Mouse (Mus musculus) midbrain, embryonic 14.5 days (tissue): ENCODE data around the gene Gpr162. TPM values are rescaled to one million over a fixed set of nuclear protein-coding genes. Genes with fewer than 3 reads are reported as not detected.

Experiments
- ATAC-seq: fragments of 200-750 bp; cut with Nextera tagmentation; 2 replicates; pipeline ENCODE4 v1.8.0; 2017; ENCODE audit warnings: moderate number of reproducible peaks, moderate library complexity; ENCODE audit not compliant: low FRiP score, low TSS enrichment
- DNase-seq: peaks from one replicate; pipeline ENCODE4 v3.0.0-alpha.2; 2015
- H3K27ac ChIP-seq: fragments of 300-500 bp; sonication (generic); replicated peaks from 2 replicates; pipeline ENCODE4 v1.5.1; 2014; ENCODE audit warnings: mild to moderate bottlenecking, low read depth, low read length, moderate library complexity
- H3K27me3 ChIP-seq: fragments of 300-500 bp; sonication (generic); 2 replicates; pipeline ENCODE4 v1.6.1; 2014; ENCODE audit warnings: low read length, control low read depth, mixed read lengths; ENCODE audit not compliant: control insufficient read depth, insufficient read depth
- H3K36me3 ChIP-seq: fragments of 300-500 bp; sonication (generic); 2 replicates; pipeline ENCODE4 v1.6.1; 2014; ENCODE audit warnings: low read length, control low read depth; ENCODE audit not compliant: control insufficient read depth, insufficient read depth
- H3K4me1 ChIP-seq: fragments of 300-500 bp; sonication (generic); 2 replicates; pipeline ENCODE4 v1.6.1; 2014; ENCODE audit warnings: mild to moderate bottlenecking, antibody characterized with exemption, low read length, control low read depth; ENCODE audit not compliant: control insufficient read depth, insufficient read depth
- H3K4me2 ChIP-seq: fragments of 300-500 bp; sonication (generic); 2 replicates; pipeline ENCODE4 v1.6.1; 2014; ENCODE audit warnings: mild to moderate bottlenecking, low read length, moderate library complexity
- H3K4me3 ChIP-seq: fragments of 300-500 bp; sonication (generic); replicated peaks from 2 replicates; pipeline ENCODE4 v1.5.1; 2014; ENCODE audit warnings: low read depth, low read length
- H3K9ac ChIP-seq: fragments of 300-500 bp; sonication (generic); replicated peaks from 2 replicates; pipeline ENCODE4 v1.6.1; 2014; ENCODE audit warnings: mild to moderate bottlenecking, low read length, moderate library complexity
- H3K9me3 ChIP-seq: fragments of 300-500 bp; sonication (generic); 2 replicates; pipeline ENCODE4 v1.6.1; 2016; ENCODE audit warnings: low read length, control low read depth, mixed read lengths; ENCODE audit not compliant: control insufficient read depth
- WGBS: fragments of 180-500 bp; shearing (Covaris S2); extraction: QIAGEN DNeasy Blood & Tissue Kit; methylation state at CpG from one replicate; pipeline ENCODE4 v1.1.7; 2014; 5-methylcytosine and 5-hydroxymethylcytosine counted together
- polyA plus RNA-seq: library from polyadenylated mRNA; unstranded; fragments of >200 nt; fragmentation: Nextera tagmentation; extraction: Ambion mirVana; gene quantifications from 2 replicates; pipeline ENCODE4 v1.2.1, GENCODE M21; 2014

The Gpr162 gene
- polyA plus RNA-seq, 1 experiment from 2014 or later = 14.7 TPM

- Histone ChIP-seq H3K4me2 (no peak within 1 kb of the TSS), H3K27me3 (no peaks in the 10 kb centered on the region)
- no peak for ATAC-seq
These were observed 24.2 kb upstream of the Gpr162 start, which contains the start of gene Cd4 for GRCm38 (mm10) chr6:124887986-124888385. Cd4 (minus strand) TSS chr6:124888221.

GRCm38 (mm10) chr6:124885956-124886381 is 22.2 kb upstream of the Gpr162 start:
- Histone ChIP-seq H3K27ac (no peak overlapping the region), H3K4me3 (no peak overlapping the region), H3K9me3 (no peaks in the 10 kb centered on the region; the same call in 1 of the 2 replicates), H3K9ac (no peak overlapping the region), H3K4me2 (no peak overlapping the region), H3K27me3 (no peaks in the 10 kb centered on the region), H3K36me3 (no peaks in the 10 kb centered on the region), H3K4me1 (no peaks in the 10 kb centered on the region)
- WGBS = 94% methylated on average over 8 of the region's 8 CpGs
- no peak for ATAC-seq
- DNase-seq = no peak

More at GRCm38 (mm10) chr6:124887986-124888385, 24.2 kb upstream of the Gpr162 start, which contains the start of gene Cd4:
- 91% methylated on average over 9 of the region's 9 CpGs for WGBS
- Histone ChIP-seq H3K27ac (no peak within 1 kb of the TSS), H3K4me3 (no peak within 1 kb of the TSS), H3K4me1 (no peaks in the 10 kb centered on the region), H3K36me3 (no peaks in the 10 kb centered on the region), H3K9me3 (no peaks in the 10 kb centered on the region; the same call in 1 of the 2 replicates), H3K9ac (no peak within 1 kb of the TSS)
- DNase-seq = no peak

DNA sequence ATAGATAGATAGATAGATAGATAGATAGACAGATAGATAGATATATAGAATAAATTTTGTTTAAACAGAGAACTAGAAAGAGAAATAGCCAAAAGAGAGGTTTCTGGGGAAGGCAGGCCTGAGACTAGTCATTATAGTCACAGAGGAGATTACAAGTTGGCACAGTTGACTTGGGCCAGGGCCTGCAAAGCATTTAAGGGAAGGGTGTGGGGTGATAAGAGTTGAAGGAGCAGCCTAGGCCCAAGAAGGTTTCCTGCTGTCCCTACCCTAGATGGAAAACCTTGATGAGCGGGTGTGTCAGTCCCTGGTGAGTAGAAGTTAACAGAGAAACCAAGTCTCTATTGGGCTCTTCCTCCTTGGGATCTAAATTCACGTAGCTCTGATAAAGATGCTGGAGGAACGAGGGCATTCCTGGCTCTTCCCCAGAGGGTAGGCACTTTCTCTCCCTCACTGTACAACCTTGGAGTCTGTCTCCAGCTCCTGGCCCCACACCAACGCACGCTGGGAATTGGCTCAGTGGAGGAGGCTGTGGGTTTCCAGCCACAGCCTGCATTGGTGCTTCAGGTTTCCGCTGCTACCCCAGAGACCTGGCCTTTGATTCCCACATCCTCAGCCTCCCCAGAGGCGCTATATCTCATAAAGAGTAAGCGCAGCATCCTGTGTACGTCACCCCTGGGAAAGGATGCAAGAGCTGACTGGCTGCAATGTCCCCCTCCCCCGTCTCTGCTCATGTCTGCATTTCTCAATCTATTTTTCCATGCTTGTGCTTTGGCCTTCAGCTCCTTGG is 21.1 kb upstream of the Gpr162 start:
- 83% methylated on average over 10 of the region's 10 CpGs for WGBS
- no peaks in the 10 kb centered on the region for H3K27me3 ChIP-seq
- DNase-seq (no peak), ATAC-seq (no peak)
- H3K9ac ChIP-seq = no peak overlapping the region
- no peaks in the 10 kb centered on the region for H3K36me3 ChIP-seq
- no peaks in the 10 kb centered on the region; the same call in 1 of the 2 replicates for H3K9me3 ChIP-seq
- H3K4me1 ChIP-seq = no peaks in the 10 kb centered on the region
- H3K4me3 ChIP-seq = no peak overlapping the region
- H3K27ac ChIP-seq = no peak overlapping the region
- H3K4me2 ChIP-seq = no peak overlapping the region

DNA sequence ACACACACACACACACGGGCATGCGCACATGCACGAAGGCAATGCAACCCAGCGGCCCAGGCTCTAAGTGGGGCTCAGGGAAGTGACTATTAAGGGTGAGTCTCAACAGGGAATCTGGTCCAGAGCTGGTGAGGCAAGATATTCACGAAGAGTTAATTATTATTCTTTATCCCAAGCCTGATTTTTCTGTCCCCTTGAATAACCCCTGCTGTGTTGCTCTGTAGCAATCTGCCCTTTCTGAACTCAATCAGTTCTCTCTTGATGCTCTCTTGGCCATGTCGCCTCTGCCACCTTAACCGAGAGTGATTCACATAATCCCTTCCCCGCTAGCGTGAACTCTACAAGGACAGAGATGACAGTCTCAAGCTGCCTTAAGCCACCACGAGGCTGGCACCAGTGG is 19.6 kb upstream of the Gpr162 start:
- no peak for DNase-seq
- no peaks in the 10 kb centered on the region for H3K36me3 ChIP-seq
- no peaks in the 10 kb centered on the region for H3K27me3 ChIP-seq
- no peaks in the 10 kb centered on the region for H3K4me1 ChIP-seq
- H3K9ac ChIP-seq = no peak overlapping the region
- WGBS = 62% methylated on average over 10 of the region's 10 CpGs
- H3K9me3 ChIP-seq = no peaks in the 10 kb centered on the region
- H3K4me3 ChIP-seq = no peak overlapping the region
- H3K27ac ChIP-seq = no peak overlapping the region
- H3K4me2 ChIP-seq = no peak overlapping the region
- no peak for ATAC-seq

GRCm38 (mm10) chr6:124881821-124882220 is 18.0 kb upstream of the Gpr162 start:
- H3K36me3 ChIP-seq = no peaks in the 10 kb centered on the region
- no peak overlapping the region for H3K27ac ChIP-seq
- no peak overlapping the region for H3K4me2 ChIP-seq
- H3K9me3 ChIP-seq = no peaks in the 10 kb centered on the region
- H3K4me1 ChIP-seq = no peaks in the 10 kb centered on the region
- no peaks in the 10 kb centered on the region for H3K27me3 ChIP-seq
- no peak for DNase-seq
- no peak for ATAC-seq
- 96% methylated on average over 9 of the region's 9 CpGs for WGBS
- H3K9ac ChIP-seq = no peak overlapping the region
- no peak overlapping the region for H3K4me3 ChIP-seq

DNA sequence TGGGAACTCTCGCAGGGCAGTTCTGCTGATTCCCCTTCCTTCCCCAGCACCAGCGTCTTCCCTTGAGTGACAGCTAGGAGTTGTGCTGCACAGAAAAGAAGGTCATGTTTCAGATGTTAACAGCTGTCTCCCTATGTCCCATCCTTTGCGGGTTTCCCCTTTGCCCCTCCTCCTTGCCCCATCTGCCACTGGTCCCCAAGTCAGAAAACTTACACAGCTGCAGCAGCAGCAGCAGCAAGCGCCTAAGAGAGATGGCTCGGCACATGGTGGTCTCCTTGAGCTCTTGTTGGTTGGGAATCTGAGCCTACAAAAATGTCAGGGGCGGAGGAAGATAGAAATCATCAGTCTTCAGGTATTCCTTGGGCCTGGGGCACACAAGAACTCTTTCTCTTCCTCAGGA is 15.6 kb upstream of the Gpr162 start:
- H3K4me1 ChIP-seq = no peaks in the 10 kb centered on the region
- no peaks in the 10 kb centered on the region for H3K27me3 ChIP-seq
- no peaks in the 10 kb centered on the region for H3K36me3 ChIP-seq
- ATAC-seq (no peak), DNase-seq (no peak)
- no peaks in the 10 kb centered on the region for H3K9me3 ChIP-seq
- 69% methylated on average over 6 of the region's 6 CpGs for WGBS
- H3K9ac ChIP-seq = no peak overlapping the region
- no peak overlapping the region for H3K4me3 ChIP-seq
- no peak overlapping the region for H3K4me2 ChIP-seq
- H3K27ac ChIP-seq = no peak overlapping the region

DNA sequence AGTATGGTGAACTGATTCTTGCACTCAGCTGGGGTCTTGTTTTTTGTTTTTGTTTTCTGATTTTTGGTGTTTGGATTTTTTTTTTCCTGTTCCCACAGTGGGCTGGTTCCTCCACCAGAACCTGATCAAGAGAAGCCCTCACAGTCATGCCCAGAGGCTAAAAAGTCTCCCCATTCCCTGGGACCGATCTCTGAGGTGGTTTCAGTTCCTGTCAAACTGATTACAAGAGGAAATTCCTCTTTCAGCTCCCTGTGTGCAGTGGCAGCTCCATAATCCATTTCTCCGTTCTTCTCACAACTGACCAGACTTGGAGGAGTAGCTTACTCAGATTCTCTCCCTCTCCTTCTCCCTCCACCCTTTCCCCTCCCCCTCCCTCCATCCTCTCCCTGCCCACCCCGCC is 10.6 kb upstream of the Gpr162 start:
- H3K4me2 ChIP-seq = no peak overlapping the region
- 44% methylated on average over 3 of the region's 3 CpGs for WGBS
- H3K9me3 ChIP-seq = no peaks in the 10 kb centered on the region
- H3K27me3 ChIP-seq = no peaks in the 10 kb centered on the region
- H3K4me1 ChIP-seq = no peaks in the 10 kb centered on the region
- DNase-seq = no peak
- H3K4me3 ChIP-seq = no peak overlapping the region
- H3K9ac ChIP-seq = no peak overlapping the region
- H3K36me3 ChIP-seq = no peaks in the 10 kb centered on the region
- no peak for ATAC-seq
- no peak overlapping the region for H3K27ac ChIP-seq

DNA sequence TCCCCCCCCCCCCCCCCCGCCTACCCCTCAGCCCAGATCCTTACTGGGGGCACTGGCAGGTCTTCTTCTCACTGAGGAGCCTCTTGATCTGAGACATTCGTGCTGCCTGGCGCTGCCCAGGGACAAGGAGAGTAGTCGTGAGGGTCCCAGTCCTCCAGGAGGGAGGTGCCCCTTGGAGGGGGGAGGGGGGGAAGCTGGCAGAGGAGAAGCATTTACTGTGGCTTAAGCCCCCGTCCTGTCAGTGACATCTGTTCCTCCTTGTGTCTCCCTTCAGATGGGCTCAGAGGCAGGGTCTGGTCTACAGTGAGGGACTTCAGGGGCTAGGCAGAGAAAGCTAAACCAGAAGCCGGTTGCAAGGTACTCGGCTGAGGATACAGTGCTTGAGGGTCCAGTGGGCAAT is 2.8 kb upstream of the Gpr162 start:
- H3K4me3 ChIP-seq = no peak overlapping the region
- DNase-seq (no peak), ATAC-seq (no peak)
- no peaks in the 10 kb centered on the region for H3K9me3 ChIP-seq
- 0 out of 2 replicates have a peak overlapping the region, but pooled peaks have one; percentile 13 for H3K27ac ChIP-seq
- no peak overlapping the region for H3K4me2 ChIP-seq
- peaks cover 30% of the 10 kb centered on the region for H3K4me1 ChIP-seq
- WGBS = 51% methylated on average over 6 of the region's 7 CpGs
- no peaks in the 10 kb centered on the region for H3K36me3 ChIP-seq
- peak overlapping the region; percentile 13; the same call in 1 of the 2 replicates for H3K9ac ChIP-seq
- H3K27me3 ChIP-seq = no peaks in the 10 kb centered on the region
